ENCODE assay signal across 7 mouse cellular contexts in the genomic region with DNA sequence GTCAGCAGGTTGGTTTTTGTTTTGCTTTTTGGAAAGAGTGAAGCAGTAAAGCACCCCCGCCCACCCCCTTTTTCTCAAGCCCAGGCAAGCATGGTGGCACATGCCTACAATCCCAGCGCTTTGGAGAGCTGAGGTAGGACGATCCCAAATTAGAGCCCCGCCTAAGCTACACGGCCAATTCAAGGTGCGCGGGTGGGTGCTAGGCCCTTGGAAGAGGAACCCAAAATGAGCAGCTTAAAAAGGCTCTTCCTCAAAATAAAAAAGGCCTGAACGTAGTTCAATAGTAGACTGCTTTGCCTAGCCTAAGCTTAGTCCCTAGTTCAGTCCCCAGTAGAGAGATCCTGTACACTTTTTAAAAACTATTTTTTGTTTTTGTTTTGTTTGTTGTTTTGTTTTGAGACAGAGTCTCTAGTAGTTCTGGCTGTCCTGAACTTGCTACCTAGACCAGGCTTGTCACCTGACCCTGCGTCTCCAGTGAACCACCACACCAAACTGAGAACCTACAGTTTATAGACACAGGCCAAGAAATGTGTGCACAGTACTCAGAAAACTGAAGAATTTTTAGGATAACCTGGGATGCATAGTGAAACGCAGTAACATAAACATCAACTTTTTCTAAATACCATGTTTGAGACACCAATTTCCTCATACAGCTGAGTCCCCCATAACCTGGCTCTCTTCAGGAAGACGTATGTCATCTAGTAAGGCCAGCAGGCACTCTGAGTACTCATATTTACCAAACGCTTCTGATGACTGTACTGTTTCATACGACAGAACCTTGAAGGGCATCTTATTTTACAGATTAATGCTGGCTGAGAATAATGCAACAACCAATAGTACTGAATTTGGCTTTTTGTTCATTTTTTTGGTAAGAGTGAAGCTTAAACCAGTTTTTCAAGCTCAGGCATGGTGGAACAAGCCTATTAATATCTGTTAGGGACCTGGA. TPM values are rescaled to one million over a fixed set of nuclear protein-coding genes. Genes with fewer than 3 reads are reported as not detected.
A peak's percentile ranks its signal among the peaks of the same experiment; 100 is the strongest.
DNase-seq lines count a peak whose midpoint lies in the region; ATAC-seq and TF ChIP-seq lines count a peak whose summit lies in the region.

No protein-coding gene starts in this region.

- no peak overlapping the region for H3K9ac ChIP-seq in limb, embryonic 11.5 days (ENCODE audit: low read length)
- H3K9ac ChIP-seq in stomach, embryonic 14.5 days (replicated peaks; ENCODE audit: low read depth, low read length): peak overlapping the region; percentile 87; the same call in 1 of the 2 replicates

- no peaks in the 10 kb centered on the region for H3K27me3 ChIP-seq in megakaryocyte, embryonic 14.5 days (replicated peaks)
- no peaks in the 10 kb centered on the region for H3K27me3 ChIP-seq in limb, embryonic 11.5 days (ENCODE audit: control insufficient read depth, insufficient read depth, low read length)
- H3K27me3 ChIP-seq in stomach, embryonic 14.5 days (ENCODE audit: control insufficient read depth, insufficient read depth, low read length): no peaks in the 10 kb centered on the region

- no peak; the same call in 1 of the 2 replicates for ATAC-seq in megakaryocyte, adult 5-6 weeks (ENCODE audit: poor library complexity, severe bottlenecking)
- ATAC-seq in limb, embryonic 11.5 days (ENCODE audit: insufficient number of reproducible peaks, low FRiP score, low TSS enrichment, low read depth): no peak
- no peak for ATAC-seq in stomach, embryonic 14.5 days (ENCODE audit: insufficient number of reproducible peaks, insufficient read depth, low FRiP score, low read depth)

- no peak for TF ChIP-seq POLR2A in embryonic fibroblast, embryonic 13.5 days (IDR thresholded peaks at IDR 0.05; ENCODE audit: low read depth, low read length)

- peaks cover 74% of the 10 kb centered on the region for H3K4me1 ChIP-seq in megakaryocyte, embryonic 14.5 days
- H3K4me1 ChIP-seq in embryonic fibroblast, embryonic 13.5 days (ENCODE audit: control insufficient read depth, insufficient read depth, low read length): peaks cover 8% of the 10 kb centered on the region
- H3K4me1 ChIP-seq in limb, embryonic 11.5 days (ENCODE audit: control insufficient read depth, insufficient read depth, low read length): peaks cover 7% of the 10 kb centered on the region; the same call in 1 of the 2 replicates
- peaks cover 23% of the 10 kb centered on the region for H3K4me1 ChIP-seq in stomach, embryonic 14.5 days (ENCODE audit: control insufficient read depth, insufficient read depth, low read length)

- DNase-seq in limb, embryonic 11.5 days (ENCODE audit: low spot score): no peak
- DNase-seq in frontal cortex, postnatal 25 days (ENCODE audit: low spot score in 2 of 2): no peak
- DNase-seq in thymus, adult 18-20 months: no peak

- peaks cover 40% of the 10 kb centered on the region for H3K36me3 ChIP-seq in megakaryocyte, embryonic 14.5 days (replicated peaks; ENCODE audit: low read length)
- no peaks in the 10 kb centered on the region for H3K36me3 ChIP-seq in limb, embryonic 11.5 days (ENCODE audit: control insufficient read depth, insufficient read depth, low read length)
- H3K36me3 ChIP-seq in stomach, embryonic 14.5 days (ENCODE audit: control insufficient read depth, insufficient read depth, low read length): no peaks in the 10 kb centered on the region

- H3K4me3 ChIP-seq in megakaryocyte, embryonic 14.5 days (replicated peaks): peak overlapping the region; percentile 94
- peak overlapping the region; percentile 88 for H3K4me3 ChIP-seq in embryonic fibroblast, embryonic 13.5 days (ENCODE audit: insufficient read depth, low read length)
- H3K4me3 ChIP-seq in limb, embryonic 11.5 days (ENCODE audit: low read depth, low read length): peak overlapping the region; percentile 74
- H3K4me3 ChIP-seq in stomach, embryonic 14.5 days (ENCODE audit: low read depth, low read length): peak overlapping the region; percentile 76

- H3K4me2 ChIP-seq in limb, embryonic 11.5 days (ENCODE audit: low read depth, severe bottlenecking): peak overlapping the region; percentile 64
- H3K4me2 ChIP-seq in stomach, embryonic 14.5 days (replicated peaks; ENCODE audit: low read depth, low read length): peak overlapping the region; percentile 73

- no peak for TF ChIP-seq CTCF in embryonic fibroblast, embryonic 13.5 days (IDR thresholded peaks at IDR 0.05; ENCODE audit: borderline replicate concordance, insufficient read depth, low read length)

- no peaks in the 10 kb centered on the region for H3K9me3 ChIP-seq in megakaryocyte, embryonic 14.5 days
- H3K9me3 ChIP-seq in limb, embryonic 11.5 days (ENCODE audit: control insufficient read depth, low read length): no peaks in the 10 kb centered on the region
- no peaks in the 10 kb centered on the region for H3K9me3 ChIP-seq in stomach, embryonic 14.5 days (ENCODE audit: control insufficient read depth, low read depth, low read length)

- 79% methylated on average over 13 of the region's 13 CpGs for WGBS in limb, embryonic 11.5 days
- 63% methylated on average over 13 of the region's 13 CpGs for WGBS in stomach, embryonic 14.5 days

- peak overlapping the region; percentile 98 for H3K27ac ChIP-seq in embryonic fibroblast, embryonic 13.5 days (ENCODE audit: insufficient read depth, low read length)
- H3K27ac ChIP-seq in limb, embryonic 11.5 days (replicated peaks; ENCODE audit: low read depth, low read length): no peak overlapping the region
- 0 out of 2 replicates have a peak overlapping the region, but pooled peaks have one; percentile 12 for H3K27ac ChIP-seq in stomach, embryonic 14.5 days (ENCODE audit: low read length)

RNA-seq across cellular contexts. Expression of gene Ina, which starts 54.1 kb away (rescaled TPM):
- polyA plus RNA-seq in megakaryocyte, embryonic 14.5 days (2012; ENCODE audit: insufficient read depth, low replicate concordance): 0.13 TPM in 1 of 2 replicates, not detected in the other
- total RNA-seq in megakaryocyte, adult 5-6 weeks (2015): not detected in 2 replicates
- not detected in 2 replicates for total RNA-seq in megakaryocyte, adult 5-6 weeks (2017)
- polyA plus RNA-seq in embryonic fibroblast, embryonic 13.5 days (2011; ENCODE audit: insufficient read length, low read depth, missing spikeins): not detected in 2 replicates
- polyA plus RNA-seq in limb, embryonic 11.5 days (2014; fragmentation: Nextera tagmentation; extraction: Ambion mirVana): 0.35 and 0.44 TPM in 2 replicates
- 16.0 and 18.7 TPM in 2 replicates for polyA plus RNA-seq in stomach, embryonic 14.5 days (2014; fragmentation: Nextera tagmentation; extraction: Ambion mirVana)

RNA-seq across cellular contexts. Expression of gene Nt5c2, which starts 54.6 kb away (rescaled TPM):
- 2.1 and 11.7 TPM in 2 replicates for polyA plus RNA-seq in megakaryocyte, embryonic 14.5 days (2012; ENCODE audit: insufficient read depth, low replicate concordance)
- 32.5 and 36.1 TPM in 2 replicates for total RNA-seq in megakaryocyte, adult 5-6 weeks (2015)
- total RNA-seq in megakaryocyte, adult 5-6 weeks (2017): 42.1 and 43.6 TPM in 2 replicates
- polyA plus RNA-seq in embryonic fibroblast, embryonic 13.5 days (2011; ENCODE audit: insufficient read length, low read depth, missing spikeins): 39.7 and 50.5 TPM in 2 replicates
- 75.2 and 94.6 TPM in 2 replicates for polyA plus RNA-seq in limb, embryonic 11.5 days (2014; fragmentation: Nextera tagmentation; extraction: Ambion mirVana)
- polyA plus RNA-seq in stomach, embryonic 14.5 days (2014; fragmentation: Nextera tagmentation; extraction: Ambion mirVana): 84.2 and 106 TPM in 2 replicates

Comparison
In these comparisons a context has a peak if more than half of its experiments do, and no peak if none do; other contexts are left out.
1. RNA of gene Ina, which starts 54.1 kb away (polyA plus RNA-seq): 16.0 to 18.7 TPM in stomach, embryonic 14.5 days; 0.35 to 0.44 TPM in limb, embryonic 11.5 days, 0.13 TPM in megakaryocyte, embryonic 14.5 days and not detected in embryonic fibroblast, embryonic 13.5 days; every median in the first group is over 10 times any median in the second.
2. Peak in every context shown above with its lines, with median percentiles within 50 percentile points of each other: H3K4me3 ChIP-seq.